Mouse (Mus musculus): ENCODE data around the gene Xpo4. TPM values are rescaled to one million over a fixed set of nuclear protein-coding genes. Genes with fewer than 3 reads are reported as not detected.

Xpo4 gene
- polyA plus RNA-seq, 1 experiment from 2014 or later: 19.2 TPM

GRCm38 (mm10) chr14:57634141-57634540, 31.1 kb downstream of the Xpo4 start:
- Histone ChIP-seq H3K9me3 (replicated peaks) (no peaks in the 10 kb centered on the region), H3K36me3 (0 out of 2 replicates have a peak, but pooled peaks cover 4% of the 10 kb centered on the region), H3K4me2 (no peak overlapping the region), H3K4me3 (no peak overlapping the region), H3K9ac (no peak overlapping the region), H3K27ac (ENCODE audit: poor library complexity, severe bottlenecking) (no peak overlapping the region), H3K4me1 (replicated peaks) (peaks cover 22% of the 10 kb centered on the region), H3K27me3 (replicated peaks) (no peaks in the 10 kb centered on the region)
- 31% methylated on average over 5 of the region's 5 CpGs for WGBS
- no peak for ATAC-seq (ENCODE audit: insufficient number of reproducible peaks, low FRiP score)

- H3K4me2 ChIP-seq: no peak overlapping the region
- H3K9ac ChIP-seq: no peak overlapping the region
- ATAC-seq (ENCODE audit: insufficient number of reproducible peaks, low FRiP score): no peak
- H3K4me3 ChIP-seq: no peak overlapping the region
- H3K27me3 ChIP-seq (replicated peaks): no peaks in the 10 kb centered on the region
- H3K9me3 ChIP-seq (replicated peaks): no peaks in the 10 kb centered on the region
- peaks cover 36% of the 10 kb centered on the region for H3K36me3 ChIP-seq
- H3K4me1 ChIP-seq (replicated peaks): peaks cover 12% of the 10 kb centered on the region
- H3K27ac ChIP-seq (ENCODE audit: poor library complexity, severe bottlenecking): no peak overlapping the region
- 58% methylated on average over 4 of the region's 4 CpGs for WGBS
These were observed 35.6 kb downstream of the Xpo4 start for GRCm38 (mm10) chr14:57629595-57629994.

- H3K9me3 ChIP-seq (replicated peaks): no peaks in the 10 kb centered on the region
- ATAC-seq (ENCODE audit: insufficient number of reproducible peaks, low FRiP score): no peak
- H3K4me1 ChIP-seq (replicated peaks): 0 out of 2 replicates have a peak, but pooled peaks cover under 1% of the 10 kb centered on the region
- H3K36me3 ChIP-seq: peaks cover 35% of the 10 kb centered on the region
- H3K9ac ChIP-seq: no peak overlapping the region
- no peak overlapping the region for H3K4me2 ChIP-seq
- WGBS: 68% methylated on average over 3 of the region's 3 CpGs
- no peak overlapping the region for H3K4me3 ChIP-seq
- no peaks in the 10 kb centered on the region for H3K27me3 ChIP-seq (replicated peaks)
- H3K27ac ChIP-seq (ENCODE audit: poor library complexity, severe bottlenecking): no peak overlapping the region
These were observed 42.3 kb downstream of the Xpo4 start for GRCm38 (mm10) chr14:57622934-57623333.

GRCm38 (mm10) chr14:57621699-57622098, 43.5 kb downstream of the Xpo4 start:
- 80% methylated on average over 4 of the region's 4 CpGs for WGBS
- no peak overlapping the region for H3K9ac ChIP-seq
- ATAC-seq (ENCODE audit: insufficient number of reproducible peaks, low FRiP score): no peak
- H3K4me3 ChIP-seq: no peak overlapping the region
- H3K36me3 ChIP-seq: peaks cover 26% of the 10 kb centered on the region
- no peaks in the 10 kb centered on the region for H3K27me3 ChIP-seq (replicated peaks)
- H3K9me3 ChIP-seq (replicated peaks): no peaks in the 10 kb centered on the region
- no peak overlapping the region for H3K4me2 ChIP-seq
- H3K27ac ChIP-seq (ENCODE audit: poor library complexity, severe bottlenecking): no peak overlapping the region
- 0 out of 2 replicates have a peak, but pooled peaks cover 3% of the 10 kb centered on the region for H3K4me1 ChIP-seq (replicated peaks)

GRCm38 (mm10) chr14:57620598-57621236, 44.5 kb downstream of the Xpo4 start:
- 67% methylated on average over 4 of the region's 4 CpGs for WGBS
- no peaks in the 10 kb centered on the region for H3K9me3 ChIP-seq (replicated peaks)
- H3K4me1 ChIP-seq (replicated peaks): 0 out of 2 replicates have a peak, but pooled peaks cover 3% of the 10 kb centered on the region
- H3K9ac ChIP-seq: no peak overlapping the region
- H3K27me3 ChIP-seq (replicated peaks): no peaks in the 10 kb centered on the region
- no peak for ATAC-seq (ENCODE audit: insufficient number of reproducible peaks, low FRiP score)
- H3K4me3 ChIP-seq: no peak overlapping the region
- no peak overlapping the region for H3K27ac ChIP-seq (ENCODE audit: poor library complexity, severe bottlenecking)
- H3K36me3 ChIP-seq: peaks cover 18% of the 10 kb centered on the region
- no peak overlapping the region for H3K4me2 ChIP-seq

- 44% methylated on average over 2 of the region's 2 CpGs for WGBS
- H3K27ac ChIP-seq (ENCODE audit: poor library complexity, severe bottlenecking): no peak overlapping the region
- H3K4me2 ChIP-seq: no peak overlapping the region
- H3K4me3 ChIP-seq: no peak overlapping the region
- H3K9ac ChIP-seq: no peak overlapping the region
- H3K9me3 ChIP-seq (replicated peaks): no peaks in the 10 kb centered on the region
- H3K4me1 ChIP-seq (replicated peaks): 0 out of 2 replicates have a peak, but pooled peaks cover 3% of the 10 kb centered on the region
- no peak for ATAC-seq (ENCODE audit: insufficient number of reproducible peaks, low FRiP score)
- peaks cover 12% of the 10 kb centered on the region; the same call in 1 of the 2 replicates for H3K36me3 ChIP-seq
- H3K27me3 ChIP-seq (replicated peaks): no peaks in the 10 kb centered on the region
These were observed 45.7 kb downstream of the Xpo4 start for GRCm38 (mm10) chr14:57619487-57619886.

GRCm38 (mm10) chr14:57617675-57618074, 47.6 kb downstream of the Xpo4 start:
- H3K27me3 ChIP-seq (replicated peaks): no peaks in the 10 kb centered on the region
- no peak for ATAC-seq (ENCODE audit: insufficient number of reproducible peaks, low FRiP score)
- WGBS: 98% methylated on average over 1 of the region's 1 CpGs
- H3K4me3 ChIP-seq: no peak overlapping the region
- no peaks in the 10 kb centered on the region for H3K9me3 ChIP-seq (replicated peaks)
- no peak overlapping the region for H3K27ac ChIP-seq (ENCODE audit: poor library complexity, severe bottlenecking)
- no peak overlapping the region for H3K4me2 ChIP-seq
- H3K4me1 ChIP-seq (replicated peaks): 0 out of 2 replicates have a peak, but pooled peaks cover 3% of the 10 kb centered on the region
- no peaks in the 10 kb centered on the region for H3K36me3 ChIP-seq
- no peak overlapping the region for H3K9ac ChIP-seq

GRCm38 (mm10) chr14:57616339-57616965, 48.8 kb downstream of the Xpo4 start:
- WGBS: 85% methylated on average over 6 of the region's 6 CpGs
- H3K4me2 ChIP-seq: no peak overlapping the region
- no peaks in the 10 kb centered on the region for H3K27me3 ChIP-seq (replicated peaks)
- H3K27ac ChIP-seq (ENCODE audit: poor library complexity, severe bottlenecking): no peak overlapping the region
- 0 out of 2 replicates have a peak, but pooled peaks cover 3% of the 10 kb centered on the region for H3K4me1 ChIP-seq (replicated peaks)
- no peaks in the 10 kb centered on the region for H3K9me3 ChIP-seq (replicated peaks)
- ATAC-seq (ENCODE audit: insufficient number of reproducible peaks, low FRiP score): no peak
- no peak overlapping the region for H3K4me3 ChIP-seq
- no peaks in the 10 kb centered on the region for H3K36me3 ChIP-seq
- no peak overlapping the region for H3K9ac ChIP-seq

- no peak for ATAC-seq (ENCODE audit: insufficient number of reproducible peaks, low FRiP score)
- Histone ChIP-seq H3K4me2 (no peak overlapping the region), H3K9me3 (replicated peaks) (no peaks in the 10 kb centered on the region), H3K4me3 (no peak overlapping the region), H3K27me3 (replicated peaks) (no peaks in the 10 kb centered on the region), H3K36me3 (no peaks in the 10 kb centered on the region), H3K27ac (ENCODE audit: poor library complexity, severe bottlenecking) (no peak overlapping the region), H3K9ac (no peak overlapping the region), H3K4me1 (replicated peaks) (peaks cover 7% of the 10 kb centered on the region; the same call in 1 of the 2 replicates)
- 88% methylated on average over 6 of the region's 6 CpGs for WGBS
These were observed 49.4 kb downstream of the Xpo4 start for GRCm38 (mm10) chr14:57615828-57616227.

- Histone ChIP-seq H3K4me3 (no peak overlapping the region), H3K9ac (no peak overlapping the region), H3K9me3 (replicated peaks) (no peaks in the 10 kb centered on the region), H3K27ac (ENCODE audit: poor library complexity, severe bottlenecking) (no peak overlapping the region), H3K27me3 (replicated peaks) (no peaks in the 10 kb centered on the region), H3K4me2 (no peak overlapping the region), H3K36me3 (no peaks in the 10 kb centered on the region), H3K4me1 (replicated peaks) (peaks cover 15% of the 10 kb centered on the region)
- WGBS: 77% methylated on average over 2 of the region's 2 CpGs
- ATAC-seq (ENCODE audit: insufficient number of reproducible peaks, low FRiP score): no peak
These were observed 54.2 kb downstream of the Xpo4 start for GRCm38 (mm10) chr14:57611034-57611433.

- no peak for ATAC-seq (ENCODE audit: insufficient number of reproducible peaks, low FRiP score)
- no peaks in the 10 kb centered on the region for H3K27me3 ChIP-seq (replicated peaks)
- H3K27ac ChIP-seq (ENCODE audit: poor library complexity, severe bottlenecking): no peak overlapping the region
- H3K9ac ChIP-seq: no peak overlapping the region
- WGBS: 48% methylated on average over 4 of the region's 4 CpGs
- no peak overlapping the region for H3K4me3 ChIP-seq
- H3K9me3 ChIP-seq (replicated peaks): no peaks in the 10 kb centered on the region
- no peaks in the 10 kb centered on the region for H3K36me3 ChIP-seq
- peaks cover 15% of the 10 kb centered on the region for H3K4me1 ChIP-seq (replicated peaks)
- H3K4me2 ChIP-seq: no peak overlapping the region
These were observed 55.4 kb downstream of the Xpo4 start for GRCm38 (mm10) chr14:57609816-57610329.
